Mouse (Mus musculus): ENCODE data around the gene Hes7. TPM values are rescaled to one million over a fixed set of nuclear protein-coding genes. Genes with fewer than 3 reads are reported as not detected.

Hes7 gene
- polyA plus RNA-seq, 1 experiment = 0.07 TPM

DNA sequence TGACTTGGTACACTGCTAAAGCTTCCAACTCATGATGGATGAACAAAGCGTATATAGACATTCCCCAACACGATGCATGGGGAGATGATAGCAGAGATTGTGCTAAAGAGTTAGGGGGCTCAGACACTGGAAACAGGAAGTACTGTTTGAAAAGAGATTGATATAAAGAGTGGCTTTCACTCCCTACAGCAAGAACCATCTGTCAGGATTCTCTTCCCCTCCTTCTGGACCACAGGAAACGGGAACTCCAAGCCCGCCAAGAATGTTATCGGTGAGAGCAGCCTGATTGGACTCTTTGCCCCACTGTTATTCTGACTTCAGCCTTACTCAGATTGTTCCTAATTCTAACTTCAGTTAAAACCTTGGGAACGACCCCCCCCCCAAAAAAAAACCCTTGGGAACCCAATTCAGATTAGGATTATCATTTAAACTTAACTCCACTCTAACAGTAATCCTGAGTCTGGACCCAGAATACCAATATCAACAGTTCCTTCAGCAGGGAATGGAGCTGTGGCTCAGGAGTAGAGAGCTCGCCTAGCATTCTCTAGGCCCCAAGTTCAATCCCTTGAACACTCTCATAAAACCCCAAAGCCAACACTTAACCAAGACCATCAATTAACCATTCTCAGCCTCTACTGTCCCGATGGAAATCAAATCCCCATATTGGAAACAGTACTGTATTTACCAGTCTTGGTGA lies 8.4 kb downstream of the Hes7 start:
- no peak for DNase-seq (ENCODE audit: low read depth, low spot score)

DNA sequence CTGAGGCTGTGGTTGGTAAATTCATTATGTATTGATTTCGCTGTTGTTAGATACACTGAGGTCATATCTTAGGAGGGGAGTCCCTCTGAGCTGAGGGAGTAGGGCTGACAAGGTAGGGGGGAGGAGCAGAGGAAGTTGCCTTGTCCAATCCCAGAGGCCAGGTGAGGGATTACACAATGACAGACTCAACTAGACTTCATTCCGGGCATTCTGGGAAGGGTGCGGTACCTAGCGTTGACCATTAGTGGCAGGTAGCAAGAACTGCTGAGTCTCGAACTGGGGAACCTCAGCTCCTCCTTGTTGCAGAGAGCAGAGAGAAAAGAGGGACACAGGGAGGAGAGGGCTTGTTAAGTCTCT lies 13.3 kb downstream of the Hes7 start:
- no peak for DNase-seq (ENCODE audit: low read depth, low spot score)
- WGBS = 35% methylated on average over 5 of the region's 5 CpGs

More for the DNA sequence above, 8.4 kb downstream of the Hes7 start:
- 73% methylated on average over 8 of the region's 8 CpGs for WGBS

DNA sequence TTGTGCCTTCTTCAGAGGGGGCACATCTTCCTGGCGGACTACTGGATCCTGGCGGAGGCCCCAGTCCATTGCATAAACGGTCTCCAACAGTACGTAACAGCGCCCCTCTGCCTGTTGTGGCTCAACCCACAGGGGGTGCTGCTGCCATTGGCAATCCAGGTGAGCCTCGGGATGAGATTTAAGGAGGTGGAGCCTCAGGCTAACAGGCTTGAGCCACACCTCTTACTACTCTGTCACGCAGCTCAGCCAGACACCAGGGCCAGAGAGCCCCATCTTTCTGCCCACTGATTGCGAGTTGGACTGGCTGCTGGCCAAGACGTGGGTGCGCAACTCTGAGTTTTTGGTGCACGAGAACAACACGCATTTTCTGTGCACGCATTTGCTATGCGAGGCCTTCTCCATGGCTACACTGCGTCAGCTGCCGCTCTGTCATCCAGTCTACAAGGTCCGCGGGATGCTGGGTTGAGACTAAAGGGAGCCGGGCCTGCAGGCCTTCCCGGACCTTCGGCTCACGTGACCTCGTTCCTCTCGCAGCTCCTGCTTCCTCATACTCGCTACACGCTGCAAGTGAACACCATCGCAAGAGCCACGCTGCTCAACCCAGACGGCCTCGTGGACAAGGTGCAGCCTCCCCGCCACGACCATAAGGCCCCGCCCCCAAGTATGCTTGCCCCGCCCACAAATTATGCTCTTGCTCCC lies 13.9 kb downstream of the Hes7 start:
- WGBS = 2% methylated on average over 34 of the region's 34 CpGs
- DNase-seq (ENCODE audit: low read depth, low spot score) = no peak

DNA sequence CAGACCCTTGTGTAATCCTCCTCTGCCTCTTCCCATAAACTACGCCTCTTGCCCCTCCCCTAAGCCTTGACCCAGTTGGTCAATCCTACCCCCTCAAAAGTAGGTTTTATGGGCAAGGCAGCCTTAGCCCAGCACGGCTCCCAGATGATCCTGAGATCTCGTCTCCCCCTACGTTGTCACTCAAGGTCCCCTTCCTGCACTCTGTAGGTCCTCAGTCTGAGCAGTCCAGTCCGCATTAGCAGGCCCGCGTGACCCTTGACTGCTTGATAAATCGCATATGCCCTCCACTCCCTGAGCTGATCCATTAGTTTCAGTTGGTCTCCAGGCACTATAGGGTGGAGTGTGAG lies 14.4 kb downstream of the Hes7 start:
- no peak for DNase-seq (ENCODE audit: low read depth, low spot score)
- WGBS = 36% methylated on average over 8 of the region's 8 CpGs

- no peak for DNase-seq (ENCODE audit: low read depth, low spot score)
- WGBS = 85% methylated on average over 6 of the region's 6 CpGs
Measured at GRCm38 (mm10) chr11:69135361-69135760, 15.2 kb downstream of the Hes7 start.

- no peak for DNase-seq (ENCODE audit: low read depth, low spot score)
- 68% methylated on average over 7 of the region's 7 CpGs for WGBS
Measured at GRCm38 (mm10) chr11:69147546-69147945, 27.3 kb downstream of the Hes7 start.

DNA sequence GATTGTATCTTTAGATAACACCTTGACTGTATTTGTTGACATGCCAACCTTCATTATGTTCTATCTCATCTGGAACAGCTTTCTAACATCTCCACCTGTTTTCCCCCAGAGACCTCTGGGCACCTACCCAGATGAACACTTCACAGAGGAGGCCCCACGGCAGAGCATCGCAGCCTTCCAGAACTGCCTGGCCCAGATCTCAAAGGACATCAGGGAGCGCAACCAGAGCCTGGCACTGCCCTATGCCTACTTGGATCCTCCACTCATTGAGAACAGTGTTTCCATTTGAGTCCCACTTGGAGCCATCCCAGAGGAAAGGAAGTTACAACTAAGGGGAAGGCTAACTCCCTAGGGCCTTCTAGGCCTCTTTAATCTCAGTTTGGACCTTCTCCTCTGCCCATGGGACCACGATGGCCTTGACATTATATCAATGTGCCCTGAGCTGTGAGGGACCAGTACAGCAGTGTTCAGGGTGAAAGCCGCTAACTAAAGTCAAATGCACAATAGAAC lies 28.3 kb downstream of the Hes7 start:
- 86% methylated on average over 5 of the region's 5 CpGs for WGBS
- DNase-seq (ENCODE audit: low read depth, low spot score) = no peak

GRCm38 (mm10) chr11:69149728-69150127 lies 29.5 kb downstream of the Hes7 start:
- DNase-seq (ENCODE audit: low read depth, low spot score) = no peak
- 71% methylated on average over 6 of the region's 6 CpGs for WGBS

GRCm38 (mm10) chr11:69150444-69150843 lies 30.2 kb downstream of the Hes7 start:
- DNase-seq (ENCODE audit: low read depth, low spot score) = no peak
- WGBS = 2% methylated on average over 7 of the region's 7 CpGs

- DNase-seq (ENCODE audit: low read depth, low spot score) = no peak
- 48% methylated on average over 6 of the region's 6 CpGs for WGBS
Measured at GRCm38 (mm10) chr11:69151004-69151403, 30.8 kb downstream of the Hes7 start.

DNA sequence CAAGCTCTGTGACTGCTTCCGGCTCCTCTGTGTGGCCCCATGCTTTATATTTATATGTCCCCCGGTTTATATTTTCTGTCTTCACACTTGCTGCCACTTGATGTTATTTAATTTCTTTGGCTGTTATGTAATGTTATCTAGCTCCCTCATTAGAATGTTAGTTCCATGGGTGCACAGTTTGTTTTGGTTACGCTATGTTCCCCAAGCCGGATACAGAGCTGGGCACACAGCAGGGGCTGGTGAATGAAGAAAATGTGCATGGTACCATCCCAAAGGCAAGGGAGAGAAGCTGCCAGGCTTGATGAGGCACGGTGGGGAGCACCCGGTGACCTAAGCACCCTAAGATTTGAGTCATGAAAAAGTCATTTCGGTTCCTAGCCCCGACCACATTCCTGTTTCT lies 33.6 kb downstream of the Hes7 start:
- DNase-seq (ENCODE audit: low read depth, low spot score) = no peak
- WGBS = 73% methylated on average over 8 of the region's 8 CpGs

GRCm38 (mm10) chr11:69155351-69155750 lies 35.1 kb downstream of the Hes7 start:
- WGBS = 44% methylated on average over 1 of the region's 1 CpGs

DNA sequence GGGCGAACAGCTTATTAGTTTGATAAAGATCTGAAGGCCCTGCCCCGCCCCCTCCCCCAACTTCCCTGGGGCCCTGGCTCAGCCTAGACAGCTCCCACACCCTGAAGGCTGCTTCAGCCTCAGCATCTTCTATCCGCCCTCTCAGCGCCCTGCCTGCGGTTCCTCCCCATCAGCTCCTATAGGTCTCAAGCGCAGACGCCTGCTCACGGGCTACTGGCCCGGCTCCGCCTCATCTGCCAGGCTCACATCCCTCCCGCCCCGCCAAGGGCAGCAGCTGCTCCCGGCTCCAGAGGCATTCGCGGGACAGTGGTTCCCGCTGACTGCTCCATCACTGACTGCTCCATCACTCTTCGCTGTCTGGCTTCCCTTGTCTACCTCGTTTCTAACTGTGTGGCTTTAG lies 36.6 kb downstream of the Hes7 start, which contains the start of gene Alox12b:
Alox12b (plus strand) TSS at position 190 of the 400 bp plus-strand sequence.
- DNase-seq (ENCODE audit: low read depth, low spot score) = no peak
- 7% methylated on average over 18 of the region's 18 CpGs for WGBS

More at GRCm38 (mm10) chr11:69155351-69155750, 35.1 kb downstream of the Hes7 start:
- no peak for DNase-seq (ENCODE audit: low read depth, low spot score)

DNA sequence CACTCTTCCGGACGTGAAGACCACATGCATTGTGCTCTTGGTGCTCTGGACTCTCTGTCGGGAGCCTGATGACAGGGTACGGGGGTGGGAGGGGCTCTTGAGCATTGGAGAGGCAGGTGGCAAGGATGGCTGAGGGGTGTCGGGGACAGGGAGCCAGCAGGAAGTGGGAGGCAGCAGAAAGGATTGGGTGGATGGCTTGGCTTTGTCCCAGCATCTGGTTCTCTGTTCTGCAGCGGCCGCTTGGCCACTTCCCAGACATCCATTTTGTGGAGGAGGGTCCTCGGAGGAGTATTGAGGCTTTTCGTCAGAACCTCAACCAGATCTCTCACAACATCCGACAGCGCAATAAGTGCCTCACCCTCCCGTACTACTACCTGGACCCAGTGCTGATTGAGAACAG lies 49.1 kb downstream of the Hes7 start:
- DNase-seq (ENCODE audit: low read depth, low spot score) = no peak
- WGBS = 87% methylated on average over 12 of the region's 12 CpGs

DNA sequence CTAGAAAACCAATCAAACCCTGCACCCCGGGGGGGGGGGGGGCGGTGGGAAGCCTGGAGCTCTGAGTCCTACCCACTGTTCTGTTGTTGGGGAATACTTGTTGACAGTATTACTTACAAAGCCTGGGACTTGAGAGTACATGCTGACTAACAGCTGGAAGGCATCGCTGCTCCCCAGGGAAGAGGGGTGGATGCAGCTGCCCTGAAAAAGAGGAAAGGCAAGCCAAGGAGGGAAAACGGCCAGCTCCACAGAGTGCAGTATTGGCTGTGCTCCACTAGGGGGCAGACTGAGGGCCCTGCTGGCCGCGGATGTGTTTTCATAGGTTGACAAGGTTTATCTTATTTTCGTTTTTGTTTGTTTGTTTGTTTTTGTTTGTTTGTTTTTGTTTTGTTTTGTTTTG lies 51.4 kb downstream of the Hes7 start:
- DNase-seq (ENCODE audit: low read depth, low spot score) = no peak
- WGBS = 26% methylated on average over 7 of the region's 7 CpGs

- WGBS = 85% methylated on average over 2 of the region's 2 CpGs
- DNase-seq (ENCODE audit: low read depth, low spot score) = no peak
Measured at GRCm38 (mm10) chr11:69172606-69173005, 52.4 kb downstream of the Hes7 start.

Other genes starting within 250 kb of the Hes7 start
- gene Ndel1, start 248.5 kb upstream of the Hes7 start, polyA plus RNA-seq (2012; rRNA removed) = 31.3 and 33.9 TPM in 2 replicates
- not detected in 2 replicates for gene Rnf222, start 231.9 kb upstream of the Hes7 start, polyA plus RNA-seq (2012; rRNA removed)
- gene Rpl26, start 218.8 kb upstream of the Hes7 start, polyA plus RNA-seq (2012; rRNA removed) = 1,642 and 1,727 TPM in 2 replicates
- not detected in 2 replicates for gene Odf4, start 193.3 kb upstream of the Hes7 start, polyA plus RNA-seq (2012; rRNA removed)
- gene Arhgef15, start 162.9 kb upstream of the Hes7 start, polyA plus RNA-seq (2012; rRNA removed) = 6.0 and 8.9 TPM in 2 replicates
- gene Slc25a35, start 152.3 kb upstream of the Hes7 start, polyA plus RNA-seq (2012; rRNA removed) = 26.2 and 29.9 TPM in 2 replicates
- 73.5 and 88.5 TPM in 2 replicates for gene Rangrf, start 145.2 kb upstream of the Hes7 start, polyA plus RNA-seq (2012; rRNA removed)
- 10.1 and 16.2 TPM in 2 replicates for gene Pfas, start 111.9 kb upstream of the Hes7 start, polyA plus RNA-seq (2012; rRNA removed)
- 27.5 and 32.0 TPM in 2 replicates for gene Ctc1, start 104.5 kb upstream of the Hes7 start, polyA plus RNA-seq (2012; rRNA removed)
- gene Aurkb, start 74.8 kb upstream of the Hes7 start, polyA plus RNA-seq (2012; rRNA removed) = 47.0 and 50.8 TPM in 2 replicates
- gene Borcs6, start 60.7 kb upstream of the Hes7 start, polyA plus RNA-seq (2012; rRNA removed) = 15.1 and 16.0 TPM in 2 replicates
- gene Tmem107, start 49.6 kb upstream of the Hes7 start, polyA plus RNA-seq (2012; rRNA removed) = 25.6 and 33.7 TPM in 2 replicates
- 44.0 and 67.8 TPM in 2 replicates for gene Vamp2, start 31.9 kb upstream of the Hes7 start, polyA plus RNA-seq (2012; rRNA removed)
- gene Per1, start 25.2 kb upstream of the Hes7 start, polyA plus RNA-seq (2012; rRNA removed) = 6.1 and 13.9 TPM in 2 replicates
- 0.14 and 0.25 TPM in 2 replicates for gene 9130213A22Rik, start 2.2 kb downstream of the Hes7 start, polyA plus RNA-seq (2012; rRNA removed)
- gene Aloxe3, start 5.5 kb downstream of the Hes7 start, polyA plus RNA-seq (2012; rRNA removed) = 0.36 and 0.62 TPM in 2 replicates
- gene Alox12b, start 36.6 kb downstream of the Hes7 start, polyA plus RNA-seq (2012; rRNA removed) = 0.06 TPM in 1 of 2 replicates, not detected in the other
- 0.04 TPM in 1 of 2 replicates, not detected in the other for gene Alox8, start 77.4 kb downstream of the Hes7 start, polyA plus RNA-seq (2012; rRNA removed)
- not detected in 2 replicates for gene Gucy2e, start 116.6 kb downstream of the Hes7 start, polyA plus RNA-seq (2012; rRNA removed)
- gene Cntrob, start 203.4 kb downstream of the Hes7 start, polyA plus RNA-seq (2012; rRNA removed) = 8.4 and 8.5 TPM in 2 replicates
- gene Trappc1, start 203.6 kb downstream of the Hes7 start, polyA plus RNA-seq (2012; rRNA removed) = 60.7 and 65.6 TPM in 2 replicates
- 0.46 and 0.55 TPM in 2 replicates for gene Kcnab3, start 205.9 kb downstream of the Hes7 start, polyA plus RNA-seq (2012; rRNA removed)
- gene Rnf227, start 220.1 kb downstream of the Hes7 start, polyA plus RNA-seq (2012; rRNA removed) = 0.51 and 0.79 TPM in 2 replicates
- 63.4 and 118 TPM in 2 replicates for gene Chd3, start 249.0 kb downstream of the Hes7 start, polyA plus RNA-seq (2012; rRNA removed)